Mouse (Mus musculus): ENCODE measurements at regions not wholly inside any gene's neighbourhood (a gene's known extent, or its start where the extent isn't known, plus 50 kb on each side); places are given as distances from the start of the nearest gene placed in this dataset.
"Not testable (repeated sequence)": the region's sequence is repeated elsewhere in the genome, so short reads cannot be mapped to it uniquely, and the experiment has no call there.

DNA sequence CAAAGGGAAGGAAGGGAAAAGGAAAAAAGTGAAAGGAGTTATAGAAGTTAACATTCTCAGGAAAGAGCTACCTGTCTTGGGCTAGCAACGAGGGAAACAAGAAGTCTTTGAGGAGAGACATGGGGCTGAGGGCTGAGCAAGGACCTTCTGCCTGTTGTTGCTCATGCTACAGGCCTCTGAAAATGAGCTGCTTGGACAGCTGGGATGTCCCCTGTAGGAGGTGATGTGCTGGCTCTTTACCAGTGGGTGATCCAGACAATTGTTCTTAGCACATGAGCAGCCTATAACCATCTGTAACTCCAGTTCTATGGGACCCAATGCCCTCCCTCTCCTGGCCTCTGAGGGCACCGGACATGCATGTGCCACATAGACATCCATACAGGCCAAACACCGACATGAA lies 155.5 kb upstream of the Bcor start:
- Histone ChIP-seq H3K9ac (replicated peaks; ENCODE audit: low read length) (no peak overlapping the region), H3K4me3 (ENCODE audit: low read length) (no peak overlapping the region), H3K36me3 (ENCODE audit: insufficient read depth, low read length) (no peaks in the 10 kb centered on the region), H3K9me3 (ENCODE audit: low read length) (no peaks in the 10 kb centered on the region), H3K27ac (no peak overlapping the region), H3K27me3 (ENCODE audit: insufficient read depth, low read length) (no peaks in the 10 kb centered on the region), H3K4me2 (ENCODE audit: low read depth, low read length) (no peak overlapping the region), H3K4me1 (ENCODE audit: insufficient read depth, low read length) (no peaks in the 10 kb centered on the region)
- ATAC-seq = no peak
- DNase-seq (ENCODE audit: low spot score) = no peak
- WGBS = 84% methylated on average over 3 of the region's 3 CpGs
- TF ChIP-seq CTCF (IDR thresholded peaks at IDR 0.05; ENCODE audit: low read depth) = no peak

DNA sequence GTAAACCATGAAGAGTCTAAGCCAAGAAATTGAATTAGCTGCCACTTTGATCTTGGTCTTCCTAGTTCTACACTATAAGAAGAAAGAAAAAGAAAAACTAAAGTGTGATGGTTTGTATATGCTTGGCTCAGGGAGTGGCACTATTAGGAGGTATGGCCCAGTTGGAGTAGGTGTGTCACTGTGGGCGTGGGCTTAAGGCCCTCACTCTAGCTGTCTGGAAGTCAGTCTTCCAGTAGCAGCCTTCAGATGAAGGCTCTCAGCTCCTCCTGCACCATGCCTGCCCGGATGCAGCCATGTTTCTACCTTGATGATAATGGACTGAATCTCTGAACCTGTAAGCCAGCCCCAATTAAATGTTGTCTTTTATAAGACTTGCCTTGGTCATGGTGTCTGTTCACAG lies 157.3 kb upstream of the Bcor start:
- H3K4me3 ChIP-seq (ENCODE audit: low read length); H3K27me3 ChIP-seq (ENCODE audit: insufficient read depth, low read length); H3K4me2 ChIP-seq (ENCODE audit: low read depth, low read length); ATAC-seq; DNase-seq (ENCODE audit: low spot score); H3K4me1 ChIP-seq (ENCODE audit: insufficient read depth, low read length); H3K9me3 ChIP-seq (ENCODE audit: low read length); H3K27ac ChIP-seq; H3K36me3 ChIP-seq (ENCODE audit: insufficient read depth, low read length); H3K9ac ChIP-seq (replicated peaks; ENCODE audit: low read length): not testable (repeated sequence)
- WGBS = 81% methylated on average over 2 of the region's 2 CpGs

DNA sequence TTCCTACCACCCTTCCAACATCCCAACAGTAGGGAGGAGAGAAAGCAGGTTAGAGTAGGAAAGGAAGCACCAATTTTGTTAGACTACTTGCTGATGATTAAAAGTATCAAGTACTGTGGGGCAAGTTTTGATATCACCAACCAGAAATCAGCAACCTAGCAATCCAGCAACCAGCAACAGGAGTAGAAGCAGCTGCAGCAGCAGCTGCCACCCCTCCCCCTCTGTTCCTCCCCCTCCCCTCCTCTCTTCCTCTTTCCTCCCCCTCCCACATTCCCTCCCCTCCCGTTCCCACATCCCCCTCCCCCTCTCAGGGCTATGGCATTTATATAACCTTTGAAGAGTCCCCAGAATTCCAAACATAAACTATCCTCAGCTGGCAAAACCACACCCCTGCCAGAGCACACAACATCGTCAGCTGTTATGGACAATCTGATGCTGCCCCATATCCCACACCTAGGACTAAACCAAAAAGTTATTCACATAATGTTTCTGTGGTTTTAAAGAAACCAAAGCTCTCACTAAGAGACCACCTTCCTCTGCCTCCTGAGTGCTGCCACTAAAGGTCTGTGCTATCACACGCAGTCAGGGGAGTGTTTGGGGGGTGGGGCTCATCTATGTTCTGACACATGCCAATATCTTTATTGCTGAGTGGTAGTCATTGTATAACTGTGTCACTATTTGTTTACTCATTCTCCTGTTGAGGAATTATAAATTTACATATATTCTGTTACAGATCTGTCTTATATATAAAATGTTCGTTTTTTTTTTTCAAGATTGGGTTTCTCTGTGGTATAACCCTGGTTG lies 158.9 kb upstream of the Bcor start:
- TF ChIP-seq CTCF (IDR thresholded peaks at IDR 0.05; ENCODE audit: low read depth) = no peak
- Histone ChIP-seq H3K9me3 (ENCODE audit: low read length) (no peaks in the 10 kb centered on the region), H3K27ac (no peak overlapping the region), H3K36me3 (ENCODE audit: insufficient read depth, low read length) (no peaks in the 10 kb centered on the region), H3K4me3 (ENCODE audit: low read length) (no peak overlapping the region), H3K27me3 (ENCODE audit: insufficient read depth, low read length) (no peaks in the 10 kb centered on the region), H3K4me2 (ENCODE audit: low read depth, low read length) (no peak overlapping the region), H3K9ac (replicated peaks; ENCODE audit: low read length) (no peak overlapping the region), H3K4me1 (ENCODE audit: insufficient read depth, low read length) (no peaks in the 10 kb centered on the region)
- DNase-seq (ENCODE audit: low spot score) (no peak), ATAC-seq (no peak)
- 65% methylated on average over 4 of the region's 4 CpGs for WGBS

DNA sequence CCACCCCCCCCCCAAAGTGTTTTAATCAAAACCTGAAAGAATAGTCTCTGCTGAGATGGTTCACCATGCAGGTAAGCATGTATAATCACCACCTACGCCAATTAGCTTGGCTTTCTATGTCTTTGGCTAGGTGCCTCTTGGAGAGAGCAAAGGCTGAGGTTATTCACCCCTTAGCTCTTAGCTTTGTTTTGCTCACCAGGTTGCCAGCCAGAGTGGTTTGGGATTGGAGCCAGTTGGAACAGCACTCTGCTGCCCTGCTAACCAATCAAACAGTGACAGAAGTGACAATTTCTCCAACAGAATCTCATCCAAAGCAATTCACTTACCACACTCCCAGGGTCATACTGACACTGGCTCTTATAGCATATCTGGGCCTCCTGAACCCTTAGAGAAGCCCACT lies 162.3 kb upstream of the Bcor start:
- H3K4me1 ChIP-seq (ENCODE audit: insufficient read depth, low read length) = no peaks in the 10 kb centered on the region
- no peak overlapping the region for H3K27ac ChIP-seq
- no peak overlapping the region for H3K4me2 ChIP-seq (ENCODE audit: low read depth, low read length)
- no peak overlapping the region for H3K9ac ChIP-seq (replicated peaks; ENCODE audit: low read length)
- H3K9me3 ChIP-seq (ENCODE audit: low read length) = no peaks in the 10 kb centered on the region
- 70% methylated on average over 1 of the region's 1 CpGs for WGBS
- TF ChIP-seq CTCF (IDR thresholded peaks at IDR 0.05; ENCODE audit: low read depth) = no peak
- ATAC-seq (no peak), DNase-seq (ENCODE audit: low spot score) (no peak)
- H3K4me3 ChIP-seq (ENCODE audit: low read length) = no peak overlapping the region
- no peaks in the 10 kb centered on the region for H3K36me3 ChIP-seq (ENCODE audit: insufficient read depth, low read length)
- no peaks in the 10 kb centered on the region for H3K27me3 ChIP-seq (ENCODE audit: insufficient read depth, low read length)

DNA sequence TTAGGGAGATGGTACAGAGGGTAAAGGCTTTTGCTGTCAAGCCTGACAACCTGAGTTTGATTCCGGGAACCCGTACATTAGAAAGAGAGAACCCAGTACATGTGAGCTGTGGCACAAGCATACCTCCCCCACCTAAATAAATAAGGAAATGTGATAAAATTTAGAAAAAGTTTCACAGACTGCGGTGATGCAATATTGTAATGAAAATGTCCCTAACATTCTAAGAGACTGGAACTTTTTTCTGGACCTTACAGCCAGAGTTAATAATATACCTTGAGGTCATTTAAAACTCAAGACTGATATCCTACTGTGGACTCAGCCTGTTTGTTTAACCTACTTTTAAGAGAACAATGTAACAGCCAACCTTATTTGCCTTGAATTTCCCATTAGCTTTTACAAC lies 163.1 kb upstream of the Bcor start:
- TF ChIP-seq CTCF (IDR thresholded peaks at IDR 0.05; ENCODE audit: low read depth) = no peak
- no peaks in the 10 kb centered on the region for H3K4me1 ChIP-seq (ENCODE audit: insufficient read depth, low read length)
- no peak overlapping the region for H3K4me3 ChIP-seq (ENCODE audit: low read length)
- no peak overlapping the region for H3K4me2 ChIP-seq (ENCODE audit: low read depth, low read length)
- 97% methylated on average over 3 of the region's 3 CpGs for WGBS
- no peak overlapping the region for H3K9ac ChIP-seq (replicated peaks; ENCODE audit: low read length)
- ATAC-seq = no peak
- H3K9me3 ChIP-seq (ENCODE audit: low read length) = no peaks in the 10 kb centered on the region
- no peak overlapping the region for H3K27ac ChIP-seq
- DNase-seq (ENCODE audit: low spot score) = no peak
- no peaks in the 10 kb centered on the region for H3K27me3 ChIP-seq (ENCODE audit: insufficient read depth, low read length)
- H3K36me3 ChIP-seq (ENCODE audit: insufficient read depth, low read length) = no peaks in the 10 kb centered on the region

DNA sequence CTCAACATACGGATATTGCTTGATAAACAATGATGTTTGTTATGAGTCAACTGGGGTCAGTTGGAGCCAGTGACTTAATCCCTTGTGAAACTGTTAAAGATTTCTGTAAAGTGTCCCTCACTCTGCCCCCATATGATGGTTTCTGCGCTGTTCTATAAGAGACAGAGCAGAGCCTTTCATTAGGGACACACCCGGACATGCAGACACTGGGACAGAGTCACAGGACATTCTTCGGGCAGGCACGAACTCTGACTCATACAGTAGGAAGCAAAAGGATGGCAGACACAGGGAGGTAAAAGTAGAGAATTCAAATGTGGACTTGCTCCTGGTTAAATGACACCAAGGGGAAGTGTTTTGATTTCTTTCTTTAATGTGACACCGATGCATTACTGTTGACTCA lies 163.7 kb upstream of the Bcor start:
- H3K36me3 ChIP-seq (ENCODE audit: insufficient read depth, low read length) = no peaks in the 10 kb centered on the region
- DNase-seq (ENCODE audit: low spot score) (no peak), ATAC-seq (no peak)
- no peak overlapping the region for H3K4me2 ChIP-seq (ENCODE audit: low read depth, low read length)
- no peak overlapping the region for H3K27ac ChIP-seq
- no peaks in the 10 kb centered on the region for H3K27me3 ChIP-seq (ENCODE audit: insufficient read depth, low read length)
- no peak overlapping the region for H3K9ac ChIP-seq (replicated peaks; ENCODE audit: low read length)
- WGBS = 86% methylated on average over 6 of the region's 6 CpGs
- no peaks in the 10 kb centered on the region for H3K9me3 ChIP-seq (ENCODE audit: low read length)
- TF ChIP-seq CTCF (IDR thresholded peaks at IDR 0.05; ENCODE audit: low read depth) = no peak
- no peak overlapping the region for H3K4me3 ChIP-seq (ENCODE audit: low read length)
- H3K4me1 ChIP-seq (ENCODE audit: insufficient read depth, low read length) = no peaks in the 10 kb centered on the region

DNA sequence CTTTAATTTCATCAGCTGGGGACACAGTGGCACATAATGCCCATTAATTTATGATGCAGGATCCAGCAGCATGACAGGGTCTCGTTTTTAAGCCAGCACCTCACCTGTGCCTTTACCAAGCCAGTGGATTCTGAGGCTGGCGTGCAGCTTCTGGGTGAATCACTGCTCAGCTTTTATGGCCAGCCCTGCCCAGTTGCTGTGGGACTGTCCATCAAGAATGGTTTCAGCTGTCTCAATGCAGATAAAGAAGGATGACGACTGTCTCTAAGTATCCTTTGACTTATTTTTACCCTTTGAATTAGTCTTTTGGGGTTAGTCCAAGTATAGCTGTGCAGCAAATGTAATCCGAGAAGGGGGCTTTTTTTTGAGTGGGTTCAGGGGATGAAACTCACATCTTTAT lies 167.3 kb upstream of the Bcor start:
- no peak for TF ChIP-seq CTCF (IDR thresholded peaks at IDR 0.05; ENCODE audit: low read depth)
- DNase-seq (ENCODE audit: low spot score) = no peak
- Histone ChIP-seq H3K4me1 (ENCODE audit: insufficient read depth, low read length) (no peaks in the 10 kb centered on the region), H3K27me3 (ENCODE audit: insufficient read depth, low read length) (no peaks in the 10 kb centered on the region), H3K9me3 (ENCODE audit: low read length) (no peaks in the 10 kb centered on the region), H3K36me3 (ENCODE audit: insufficient read depth, low read length) (no peaks in the 10 kb centered on the region), H3K9ac (replicated peaks; ENCODE audit: low read length) (no peak overlapping the region), H3K4me3 (ENCODE audit: low read length) (no peak overlapping the region), H3K4me2 (ENCODE audit: low read depth, low read length) (no peak overlapping the region), H3K27ac (no peak overlapping the region)
- whole genome bisulfite sequencing = 69% methylated on average over 4 of the region's 4 CpGs
- ATAC-seq = no peak
